17 mouse cellular contexts compared by ENCODE assay signal in genomic region chr7:76780446-76780845, GRCm38 (mm10).
"Had no signal": no experiment of that assay in that cellular context is flagged by ENCODE, and none has a peak within 500 bp of the region (broad histone marks: within the 10 kb centered on the region; RNA-seq: fewer than 3 reads in every experiment).

No protein-coding gene starts in this region.

- H3K27ac ChIP-seq: neural tube, embryonic 12.5 days; neural tube, embryonic 13.5 days; neural tube, embryonic 15.5 days; stomach, embryonic 15.5 days; stomach, postnatal 0 days had no signal

- H3K9ac ChIP-seq: neural tube, embryonic 12.5 days; neural tube, embryonic 13.5 days; neural tube, embryonic 15.5 days; stomach, embryonic 15.5 days had no signal

- H3K4me1 ChIP-seq: neural tube, embryonic 12.5 days; stomach, embryonic 15.5 days had no signal

- H3K27me3 ChIP-seq: neural tube, embryonic 12.5 days; neural tube, embryonic 13.5 days; neural tube, embryonic 15.5 days; stomach, embryonic 15.5 days had no signal

- H3K36me3 ChIP-seq: neural tube, embryonic 12.5 days; neural tube, embryonic 13.5 days; neural tube, embryonic 15.5 days; stomach, embryonic 15.5 days had no signal

- H3K4me2 ChIP-seq: neural tube, embryonic 12.5 days; neural tube, embryonic 13.5 days; neural tube, embryonic 15.5 days; stomach, embryonic 15.5 days had no signal

- H3K9me3 ChIP-seq: neural tube, embryonic 12.5 days; neural tube, embryonic 13.5 days; neural tube, embryonic 15.5 days; stomach, embryonic 15.5 days had no signal

- H3K4me3 ChIP-seq: neural tube, embryonic 12.5 days; neural tube, embryonic 13.5 days; neural tube, embryonic 15.5 days; stomach, embryonic 15.5 days had no signal

- DNase-seq: retina, postnatal 1 day; right cerebral cortex, adult 18-20 months; right cerebral cortex, postnatal 14 days; right cerebral cortex, postnatal 25 days; right cerebral cortex, postnatal 4 days; spleen, adult 18-20 months; thymus, adult 18-20 months; thymus, adult 2 months; thymus, postnatal 14 days; thymus, postnatal 25 days; thymus, postnatal 36 days; thymus, postnatal 4 days had no signal
